Mouse (Mus musculus) embryonic fibroblast, embryonic 13.5 days (primary cell): Measurements from ENCODE around the gene Fsd1. TPM values are rescaled to one million over a fixed set of nuclear protein-coding genes. Genes with fewer than 3 reads are reported as not detected.
"Not testable (repeated sequence)": the region's sequence is repeated elsewhere in the genome, so short reads cannot be mapped to it uniquely, and the experiment has no call there.

Experiments
- H3K27ac ChIP-seq: 2 replicates; pipeline ENCODE4 v1.5.1; 2012; ENCODE audit warnings: low read length, control low read depth, inconsistent platforms; ENCODE audit not compliant: insufficient read depth
- H3K4me1 ChIP-seq: 2 replicates; pipeline ENCODE4 v1.6.1; 2011; ENCODE audit warnings: low read length; ENCODE audit not compliant: control insufficient read depth, insufficient read depth
- H3K4me3 ChIP-seq: 2 replicates; pipeline ENCODE4 v1.5.1; 2011; ENCODE audit warnings: mild to moderate bottlenecking, control low read depth, low read length; ENCODE audit not compliant: insufficient read depth
- CTCF ChIP-seq: IDR thresholded peaks from 2 replicates; pipeline ENCODE4 v1.5.1; 2011; ENCODE audit warnings: mild to moderate bottlenecking, control low read depth, low read length, moderate library complexity, borderline replicate concordance; ENCODE audit not compliant: insufficient read depth
- POLR2A ChIP-seq: IDR thresholded peaks from 2 replicates; pipeline ENCODE4 v1.6.1; 2011; ENCODE audit warnings: low read depth, mild to moderate bottlenecking, control low read depth, low read length, moderate library complexity
- polyA plus RNA-seq: library from polyadenylated mRNA; stranded (reverse); fragments of >200 nt; gene quantifications from 2 replicates; pipeline ENCODE4 v1.2.4, GENCODE M21; 2011; ENCODE audit warnings: low read depth; ENCODE audit not compliant: missing spikeins, insufficient read length

The Fsd1 gene
- 5.9 and 9.5 TPM in 2 replicates for polyA plus RNA-seq

DNA sequence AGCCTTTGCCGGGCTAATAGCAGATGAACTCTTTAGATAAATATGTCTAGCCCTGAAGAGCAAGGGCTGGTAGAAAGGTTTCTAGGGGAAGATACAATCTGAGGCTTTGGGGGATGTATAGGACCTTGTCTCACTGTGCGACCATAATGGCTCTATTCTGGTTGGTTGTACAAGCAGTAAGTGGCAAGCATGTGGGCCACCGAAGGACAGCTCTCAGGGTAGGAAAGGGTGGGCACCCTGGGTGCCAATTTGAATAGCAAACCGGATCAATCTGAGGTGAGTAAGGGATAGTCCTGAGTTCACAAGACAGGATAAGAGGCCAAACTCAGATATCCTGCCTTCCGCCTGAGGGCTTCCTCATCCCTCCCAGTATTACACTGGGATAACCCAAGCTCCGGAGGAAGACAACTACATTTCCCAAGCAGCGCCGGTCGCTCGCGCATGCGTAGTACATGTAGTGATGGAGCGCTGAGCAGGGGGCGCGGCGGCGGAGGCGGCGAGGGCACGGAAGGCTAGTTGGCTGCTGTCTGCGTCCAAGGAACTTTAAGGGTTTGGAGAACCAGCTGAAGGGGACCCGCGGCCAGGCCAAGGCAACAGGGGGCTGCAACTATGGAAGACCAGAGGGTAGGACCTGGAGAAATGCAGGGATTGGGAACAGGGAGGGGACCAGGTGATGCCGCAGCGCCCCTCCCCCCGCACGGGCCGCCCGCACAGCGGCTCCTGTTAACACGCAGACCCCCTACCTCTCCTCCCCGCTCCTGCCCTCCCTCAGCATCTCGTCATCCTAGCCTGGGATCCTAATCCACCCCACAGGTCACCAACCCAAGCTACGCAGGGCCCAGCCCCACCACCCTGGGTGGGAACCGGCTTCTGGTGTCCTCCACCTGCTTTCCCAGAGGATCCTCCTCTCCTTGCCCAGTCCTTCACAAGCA is at the start of gene Fsd1:
Fsd1 (plus strand) TSS at position 480 of the 932 bp plus-strand sequence.
- no peak; the same call in 1 of the 2 replicates for TF ChIP-seq POLR2A
- no peak for TF ChIP-seq CTCF
- Histone ChIP-seq H3K4me3 (peak within 1 kb of the TSS; percentile 47), H3K4me1 (no peaks in the 10 kb centered on the region), H3K27ac (no peak within 1 kb of the TSS)

DNA sequence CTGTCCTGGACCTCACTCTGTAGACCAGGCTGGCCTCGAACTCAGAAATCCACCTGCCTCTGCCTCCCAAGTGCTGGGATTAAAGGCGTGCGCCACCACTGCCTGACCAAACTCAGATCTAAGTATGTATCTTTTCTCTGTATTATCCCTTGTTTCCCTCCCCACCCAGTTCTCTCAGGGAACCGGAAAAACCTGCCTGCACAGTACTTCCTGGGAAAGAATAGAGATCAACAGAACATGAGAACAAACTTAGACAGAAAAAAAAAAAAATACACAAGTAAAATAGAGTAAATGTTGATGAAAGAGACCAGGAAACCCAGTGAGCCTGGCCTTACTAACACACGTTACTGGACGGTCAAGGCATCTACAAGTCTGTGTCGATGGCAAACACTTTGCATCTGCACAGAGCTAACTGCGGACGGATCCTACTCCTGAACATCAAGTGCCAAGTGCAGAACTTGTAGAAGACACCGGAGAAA is 41.9 kb upstream of the Fsd1 start:
- Histone ChIP-seq H3K27ac (peak overlapping the region; percentile 23), H3K4me3 (peak overlapping the region; percentile 47)
- not testable (repeated sequence) for H3K4me1 ChIP-seq

DNA sequence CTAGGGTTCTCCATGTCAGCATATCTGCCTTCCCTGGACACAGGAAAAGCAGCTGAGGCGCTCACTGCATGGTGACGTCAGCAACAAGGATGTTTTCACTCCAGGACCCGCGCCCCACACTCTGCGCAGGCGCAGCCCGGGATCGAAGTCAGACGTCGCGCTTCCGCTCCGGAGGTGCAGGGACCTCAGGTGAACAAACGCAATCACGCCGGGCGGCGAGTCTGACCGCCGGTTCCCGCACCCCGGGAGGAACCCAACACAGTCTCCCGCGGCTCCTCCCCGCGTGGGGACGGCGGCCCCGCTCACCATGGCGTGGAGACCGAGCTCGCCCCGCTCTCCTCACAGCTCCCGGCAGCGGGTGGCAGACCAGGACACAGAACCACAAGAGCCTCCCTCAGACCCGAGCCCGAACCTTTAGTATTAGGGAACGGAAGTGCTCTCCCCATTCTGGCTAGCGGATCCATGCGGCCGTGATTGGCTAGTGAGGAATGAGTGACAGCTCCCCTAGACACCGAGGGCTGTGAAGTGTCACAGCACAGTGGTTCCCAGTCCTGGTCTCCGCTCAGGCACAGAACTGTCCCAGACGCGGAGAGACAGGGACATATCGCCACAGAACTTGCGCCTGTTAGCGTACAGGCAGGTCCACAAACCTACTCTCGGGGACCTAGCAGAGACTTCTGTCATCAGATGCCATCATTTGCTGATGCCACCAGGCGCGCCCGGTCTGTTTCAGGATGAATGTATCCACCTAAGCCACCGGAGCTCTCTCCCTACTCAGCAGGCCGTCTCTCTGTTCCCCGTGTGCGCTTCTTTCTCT is 41.2 kb upstream of the Fsd1 start:
- TF ChIP-seq POLR2A: peak; percentile 84
- H3K27ac ChIP-seq: peak overlapping the region; percentile 54
- H3K4me3 ChIP-seq: peak overlapping the region; percentile 47
- not testable (repeated sequence) for H3K4me1 ChIP-seq

DNA sequence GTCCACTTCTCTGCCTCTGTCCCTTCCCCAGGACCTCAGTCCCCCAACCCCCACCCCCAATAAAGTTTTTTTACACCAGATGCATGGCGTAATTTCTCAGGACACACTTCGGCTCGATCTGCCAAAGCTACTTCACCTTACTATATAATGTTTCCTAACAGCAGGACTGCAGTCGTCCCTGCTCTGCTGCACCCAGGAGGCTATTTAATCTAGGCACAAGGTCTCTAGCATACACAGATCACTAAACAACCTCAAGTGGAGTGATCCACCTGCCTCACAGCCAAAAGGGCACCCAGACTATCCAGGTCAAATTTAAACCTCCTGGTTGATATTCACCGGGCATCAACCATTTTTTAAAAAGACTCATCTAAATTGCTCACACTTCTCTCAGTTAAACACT is 40.6 kb upstream of the Fsd1 start:
- Histone ChIP-seq H3K27ac (no peak overlapping the region), H3K4me3 (peak overlapping the region; percentile 43), H3K4me1 (no peaks in the 10 kb centered on the region)
- TF ChIP-seq POLR2A: no peak
- no peak for TF ChIP-seq CTCF

DNA sequence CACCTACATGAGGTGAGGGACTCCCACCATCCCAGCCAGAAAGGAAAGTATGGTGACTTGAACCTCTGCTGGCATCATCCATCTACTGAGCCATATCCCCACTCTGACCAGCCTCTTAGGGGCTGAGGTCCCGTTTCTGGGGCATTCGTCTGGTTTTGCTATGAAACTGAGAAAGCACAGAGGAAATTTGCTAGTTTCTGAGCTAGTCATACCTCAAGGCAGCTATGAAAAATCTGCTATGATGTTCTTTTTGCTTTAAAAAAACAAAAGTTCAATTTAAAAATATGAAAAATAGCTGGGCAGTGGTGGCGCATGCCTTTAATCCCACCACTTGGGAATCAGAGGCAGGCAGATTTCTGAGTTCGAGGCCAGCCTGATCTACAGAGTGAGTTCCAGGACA is 37.7 kb upstream of the Fsd1 start:
- Histone ChIP-seq H3K4me1 (no peaks in the 10 kb centered on the region), H3K4me3 (no peak overlapping the region), H3K27ac (no peak overlapping the region)
- TF ChIP-seq CTCF: no peak
- no peak for TF ChIP-seq POLR2A

DNA sequence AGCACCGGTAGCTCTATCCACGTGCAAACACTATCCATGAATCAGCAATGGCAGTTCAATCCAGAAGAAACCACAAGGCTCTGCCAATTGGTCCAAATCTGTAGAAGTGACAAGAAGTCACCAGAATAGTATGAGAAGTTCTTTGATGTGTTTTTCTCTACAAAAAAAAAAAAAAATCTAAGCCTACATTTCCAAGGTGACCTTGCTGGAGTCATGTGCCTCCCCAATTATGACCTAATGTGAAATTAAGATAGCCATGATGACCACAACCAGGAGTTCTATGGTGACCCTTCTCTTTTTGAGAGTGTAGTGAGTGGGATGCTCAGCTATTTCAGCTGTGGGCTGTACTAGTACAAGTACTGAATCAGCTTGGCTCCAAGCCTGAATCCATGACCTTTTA is 36.9 kb upstream of the Fsd1 start, which contains the start of gene Zfp119b:
Zfp119b (minus strand) TSS at position 101 of the 400 bp plus-strand sequence.
- Histone ChIP-seq H3K4me1 (no peaks in the 10 kb centered on the region), H3K27ac (no peak within 1 kb of the TSS), H3K4me3 (no peak within 1 kb of the TSS)
- TF ChIP-seq POLR2A (no peak), CTCF (no peak)

DNA sequence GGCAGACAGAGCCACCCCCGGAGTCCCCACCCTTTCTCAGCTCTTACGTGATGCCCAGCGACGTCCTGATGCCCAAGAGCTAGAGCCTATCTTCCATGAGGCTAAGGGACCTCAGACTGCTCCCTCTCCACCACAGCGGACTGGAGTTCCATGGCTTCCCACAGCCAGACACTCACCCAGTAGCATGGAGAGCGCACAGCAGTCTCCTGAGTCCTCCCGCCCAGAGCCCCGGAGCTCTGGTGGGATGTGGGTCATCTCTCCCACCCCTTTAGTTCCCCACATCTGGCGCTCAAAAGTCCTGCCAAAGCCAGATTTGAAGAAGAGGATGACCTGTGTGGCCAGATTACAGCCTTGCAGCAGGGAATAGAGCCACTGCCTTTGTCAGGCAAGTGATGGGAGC is 35.7 kb upstream of the Fsd1 start:
- Histone ChIP-seq H3K27ac (no peak overlapping the region), H3K4me1 (no peaks in the 10 kb centered on the region), H3K4me3 (no peak overlapping the region)
- TF ChIP-seq POLR2A: no peak

DNA sequence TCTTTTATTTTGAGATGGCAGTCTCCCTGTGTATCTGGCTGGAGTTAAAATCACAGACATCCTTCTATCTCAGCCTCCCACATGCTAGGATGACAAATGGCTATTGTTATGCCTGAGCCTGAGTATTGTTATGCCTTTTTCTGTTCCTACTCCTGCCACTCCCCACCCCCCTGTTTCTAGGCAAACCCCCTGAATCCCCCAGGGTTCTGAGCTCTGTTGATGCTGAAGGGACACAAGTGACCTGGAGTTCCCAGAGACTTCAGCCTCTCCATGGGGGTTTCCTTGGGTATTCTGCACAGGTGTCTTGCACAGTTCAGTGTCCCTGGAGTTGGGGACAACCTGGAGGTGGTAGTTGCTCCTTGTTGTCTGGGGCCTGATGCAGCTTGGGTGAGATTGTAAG is 34.3 kb upstream of the Fsd1 start:
- Histone ChIP-seq H3K27ac (no peak overlapping the region), H3K4me3 (no peak overlapping the region), H3K4me1 (no peaks in the 10 kb centered on the region)
- TF ChIP-seq POLR2A (no peak), CTCF (no peak)

DNA sequence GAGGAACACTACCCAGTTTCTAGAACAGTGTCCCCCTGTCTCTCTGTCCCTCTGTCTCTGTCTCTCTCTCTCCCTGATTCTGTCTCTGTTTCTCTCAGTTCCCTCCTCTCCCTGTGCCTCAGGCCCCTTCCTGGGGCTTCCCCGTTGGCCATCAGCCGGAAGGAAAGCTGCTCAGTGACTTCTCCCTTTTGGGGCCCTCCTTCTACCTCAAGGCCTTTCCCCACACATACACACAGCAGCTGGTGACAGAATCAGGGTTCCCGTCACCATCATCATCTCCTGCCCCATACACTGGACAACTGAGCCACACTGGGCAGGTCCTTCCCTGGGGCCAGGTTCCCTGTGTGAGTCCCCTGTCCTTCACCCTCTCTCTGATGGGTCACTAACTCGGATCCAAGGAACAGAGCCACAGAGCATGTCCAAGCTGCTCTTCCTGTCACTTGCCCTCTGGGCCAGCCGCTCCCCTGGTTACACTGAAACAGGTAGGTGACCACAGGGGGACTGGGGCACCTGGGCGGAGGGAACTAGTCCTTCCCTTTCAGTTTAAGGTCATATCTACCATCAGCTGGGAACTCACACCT is 33.8 kb upstream of the Fsd1 start, which contains the start of gene Ebi3:
Ebi3 (plus strand) TSS at position 194 of the 581 bp plus-strand sequence.
- no peak for TF ChIP-seq POLR2A
- no peak for TF ChIP-seq CTCF
- no peaks in the 10 kb centered on the region for H3K4me1 ChIP-seq
- H3K4me3 ChIP-seq: no peak within 1 kb of the TSS
- H3K27ac ChIP-seq: no peak within 1 kb of the TSS
